Mouse (Mus musculus): ENCODE data around the gene Gbp8.
A peak's percentile ranks its signal among the peaks of the same experiment; 100 is the strongest.

The Gbp8 gene

GRCm38 (mm10) chr5:105060224-105060623 lies 79.1 kb downstream of the Gbp8 start:
- DNase-seq (ENCODE audit: low read depth, low spot score): no peak

GRCm38 (mm10) chr5:105055279-105055678 lies 84.1 kb downstream of the Gbp8 start:
- no peak for DNase-seq (ENCODE audit: low read depth, low spot score)

GRCm38 (mm10) chr5:105053471-105054169 lies 85.7 kb downstream of the Gbp8 start:
- peak; percentile 88 for DNase-seq (ENCODE audit: low read depth, low spot score)

GRCm38 (mm10) chr5:105032362-105032761 lies 107.0 kb downstream of the Gbp8 start:
- DNase-seq (ENCODE audit: low read depth, low spot score): no peak

GRCm38 (mm10) chr5:105012551-105012950 lies 126.8 kb downstream of the Gbp8 start:
- no peak for DNase-seq (ENCODE audit: low read depth, low spot score)

GRCm38 (mm10) chr5:105011570-105011969 lies 127.8 kb downstream of the Gbp8 start:
- no peak for DNase-seq (ENCODE audit: low read depth, low spot score)

GRCm38 (mm10) chr5:105010376-105010775 lies 129.0 kb downstream of the Gbp8 start:
- peak; percentile 70 for DNase-seq (ENCODE audit: low read depth, low spot score)

GRCm38 (mm10) chr5:104989411-104989810 lies 149.9 kb downstream of the Gbp8 start:
- DNase-seq (ENCODE audit: low read depth, low spot score): no peak

- no peak for DNase-seq (ENCODE audit: low read depth, low spot score)
Observed at GRCm38 (mm10) chr5:104988000-104988399, 151.3 kb downstream of the Gbp8 start.

GRCm38 (mm10) chr5:104986706-104987105 lies 152.6 kb downstream of the Gbp8 start:
- DNase-seq (ENCODE audit: low read depth, low spot score): peak; percentile 74

GRCm38 (mm10) chr5:104982535-104982934 lies 156.8 kb downstream of the Gbp8 start, which contains the start of gene Abcg3:
Gene Abcg3, minus strand, starts transcription at chr5:104982718.
- DNase-seq (ENCODE audit: low read depth, low spot score): peak; percentile 66

- DNase-seq (ENCODE audit: low read depth, low spot score): no peak
Observed at GRCm38 (mm10) chr5:104979040-104979513, 160.3 kb downstream of the Gbp8 start.

Measured in CD4-positive helper T cell, adult 2 months (primary cell).